Mouse (Mus musculus): ENCODE measurements around the gene Serpinb6b. TPM values are rescaled to one million over a fixed set of nuclear protein-coding genes. Genes with fewer than 3 reads are reported as not detected.

Gene Serpinb6b
- total RNA-seq (2023) = 6.1 TPM

DNA sequence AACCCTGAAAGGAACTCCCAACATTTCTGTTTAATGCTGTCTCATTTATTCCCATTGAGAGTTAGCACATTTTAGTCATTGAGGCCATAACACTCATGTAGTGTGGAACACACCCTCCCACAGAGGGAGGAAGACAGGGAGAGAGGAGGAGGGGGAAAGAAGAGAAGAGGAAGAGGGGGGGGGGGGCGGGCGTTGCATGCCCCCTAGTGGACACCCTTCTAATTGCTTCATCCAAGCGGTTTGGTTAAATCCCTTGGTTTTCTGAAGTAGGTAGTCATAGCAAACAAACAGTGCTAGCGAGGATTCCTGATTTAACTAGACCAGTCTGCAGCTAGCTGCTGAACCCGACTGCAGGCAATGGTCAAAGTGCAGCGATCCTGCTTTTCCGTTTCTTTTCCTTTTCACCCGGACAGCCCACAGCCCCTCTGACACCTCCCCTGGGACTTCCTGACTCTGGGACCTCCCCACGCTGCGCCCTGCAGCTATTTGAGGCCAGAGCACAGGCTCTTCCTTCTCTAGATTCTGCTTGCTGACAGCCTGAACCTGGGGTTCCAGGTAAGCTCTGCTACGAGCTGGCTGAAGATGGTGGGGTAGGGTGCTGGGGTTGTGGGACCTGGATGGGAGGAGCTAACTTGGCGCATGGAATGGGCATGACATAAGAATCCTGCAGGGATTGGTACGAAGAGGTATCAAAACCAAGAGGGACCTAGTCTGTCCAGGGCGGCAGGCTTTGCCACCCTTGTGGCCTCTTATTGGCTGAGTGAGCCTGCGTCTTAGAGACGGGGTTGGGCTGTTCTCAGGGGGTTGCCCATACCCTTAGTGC is at the start of gene Serpinb6b:
TSS of gene Serpinb6b (plus strand) at position 221 of the 823 bp plus-strand sequence.

DNA sequence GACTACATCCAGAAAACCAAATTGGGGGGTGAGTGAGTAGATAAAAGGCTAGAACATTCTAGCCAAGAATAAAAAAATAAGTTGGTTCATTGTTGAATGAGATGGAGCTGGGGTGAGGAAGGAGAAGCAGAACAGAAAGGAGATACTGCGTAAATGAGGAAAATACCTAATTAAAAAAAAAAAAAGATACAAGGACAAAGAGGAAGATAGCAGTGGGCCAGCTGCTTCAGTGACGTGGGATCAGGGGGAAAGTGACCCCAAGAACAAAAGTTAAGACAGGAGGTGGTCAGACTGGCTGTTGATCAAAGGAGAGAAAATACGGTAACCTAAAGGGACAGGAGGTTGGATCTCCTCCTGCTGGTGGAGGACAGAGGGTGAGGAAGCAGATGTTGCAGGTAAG is 37.9 kb downstream of the Serpinb6b start, which contains the start of gene Serpinb9:
TSS of gene Serpinb9 (plus strand) at position 301 of the 400 bp plus-strand sequence.

DNA sequence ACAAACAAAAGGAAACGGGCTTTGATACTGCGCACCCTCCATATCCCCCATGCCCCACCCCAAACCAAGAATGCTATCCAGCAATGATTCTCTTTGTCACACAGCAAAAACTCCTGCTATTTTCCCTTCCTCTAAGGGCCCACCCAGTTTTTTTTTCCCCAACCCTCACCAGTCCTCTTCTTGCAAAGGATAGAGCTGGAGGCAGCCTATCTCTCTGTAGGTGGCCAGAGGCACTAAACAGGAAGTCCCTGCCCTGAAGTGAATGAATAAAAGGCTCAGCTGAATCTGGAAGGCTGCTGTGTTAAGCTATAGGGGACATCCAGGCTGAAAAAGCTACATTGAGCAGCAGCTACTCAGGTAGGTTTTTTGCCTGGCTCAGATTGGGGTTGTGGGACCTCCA is 62.2 kb downstream of the Serpinb6b start, which contains the start of gene Serpinb9b:
TSS of gene Serpinb9b (plus strand) at position 173 of the 400 bp plus-strand sequence.

Other genes starting within 250 kb of the Serpinb6b start
- not detected for gene Mylk4, start 181.3 kb upstream of the Serpinb6b start, total RNA-seq (2023)
- gene Wrnip1, start 163.2 kb upstream of the Serpinb6b start, total RNA-seq (2023) = 37.5 TPM
- gene D930007J09Rik, start 162.4 kb upstream of the Serpinb6b start, total RNA-seq (2023) = not detected
- gene Serpinb1a, start 114.0 kb upstream of the Serpinb6b start, total RNA-seq (2023) = 26.0 TPM
- not detected for gene Serpinb1c, start 67.0 kb upstream of the Serpinb6b start, total RNA-seq (2023)
- 5.4 TPM for gene Serpinb9, start 38.0 kb downstream of the Serpinb6b start, total RNA-seq (2023)
- not detected for gene Serpinb9b, start 62.2 kb downstream of the Serpinb6b start, total RNA-seq (2023)
- gene Serpinb1b, start 113.4 kb downstream of the Serpinb6b start, total RNA-seq (2023) = not detected
- gene Serpinb9c, start 194.5 kb downstream of the Serpinb6b start, total RNA-seq (2023) = not detected
- not detected for gene Serpinb9d, start 227.8 kb downstream of the Serpinb6b start, total RNA-seq (2023)